Mouse (Mus musculus) spleen, adult 2 months (tissue): Measurements from ENCODE around the gene Ncoa4. TPM values are rescaled to one million over a fixed set of nuclear protein-coding genes. Genes with fewer than 3 reads are reported as not detected.
"Not testable (repeated sequence)": the region's sequence is repeated elsewhere in the genome, so short reads cannot be mapped to it uniquely, and the experiment has no call there.

Experiments used
- DNase-seq, 2 experiments: peaks; one replicate each; pipeline versions ENCODE4 v3.0.0 to v3.0.0-alpha.2; 2012 to 2021; ENCODE audit warnings: low spot score in 2 of 2, low read depth in 1 of 2
- H3K27ac ChIP-seq: fragments of 200-500 bp; 2 replicates; pipeline ENCODE4 v1.5.1; 2012; ENCODE audit warnings: low read length, inconsistent platforms; ENCODE audit not compliant: insufficient read depth
- H3K27me3 ChIP-seq: fragments of 200-500 bp; 2 replicates; pipeline ENCODE4 v1.6.1; 2012; ENCODE audit warnings: mild to moderate bottlenecking, moderate library complexity, low read length, inconsistent platforms; ENCODE audit not compliant: control insufficient read depth, insufficient read depth
- H3K36me3 ChIP-seq: fragments of 200-500 bp; 2 replicates; pipeline ENCODE4 v1.6.1; 2012; ENCODE audit warnings: mild to moderate bottlenecking, low read length, inconsistent platforms; ENCODE audit not compliant: control insufficient read depth, insufficient read depth
- H3K4me1 ChIP-seq: fragments of 200-500 bp; 2 replicates; pipeline ENCODE4 v1.6.1; 2011; ENCODE audit warnings: inconsistent platforms; ENCODE audit not compliant: control insufficient read depth, insufficient read depth, insufficient read length
- H3K4me3 ChIP-seq: fragments of 200-500 bp; 2 replicates; pipeline ENCODE4 v1.5.1; 2011; ENCODE audit warnings: mild to moderate bottlenecking, inconsistent platforms; ENCODE audit not compliant: insufficient read depth, insufficient read length; ENCODE audit errors: extremely low read depth
- CTCF ChIP-seq: fragments of 200-500 bp; IDR thresholded peaks from 2 replicates; pipeline ENCODE4 v1.5.1; 2011; ENCODE audit warnings: mild to moderate bottlenecking, inconsistent platforms; ENCODE audit not compliant: insufficient read depth, insufficient read length, insufficient replicate concordance; ENCODE audit errors: extremely low read depth
- POLR2A ChIP-seq: fragments of 200-500 bp; IDR thresholded peaks from 2 replicates; pipeline ENCODE4 v1.6.1; 2011; ENCODE audit warnings: low read depth, low read length, inconsistent platforms
- WGBS: fragments of 180-500 bp; shearing (Covaris S2); methylation state at CpG from one replicate; pipeline ENCODE4 v1.1.7; 2018; 5-methylcytosine and 5-hydroxymethylcytosine counted together
- polyA plus RNA-seq: library from polyadenylated mRNA; depleted of rRNA; stranded (reverse); fragments of >200 nt; gene quantifications from 2 replicates; pipeline ENCODE4 v1.2.3, GENCODE M21; 2012

Gene Ncoa4
- polyA plus RNA-seq, 1 experiment = 45.2 TPM

DNA sequence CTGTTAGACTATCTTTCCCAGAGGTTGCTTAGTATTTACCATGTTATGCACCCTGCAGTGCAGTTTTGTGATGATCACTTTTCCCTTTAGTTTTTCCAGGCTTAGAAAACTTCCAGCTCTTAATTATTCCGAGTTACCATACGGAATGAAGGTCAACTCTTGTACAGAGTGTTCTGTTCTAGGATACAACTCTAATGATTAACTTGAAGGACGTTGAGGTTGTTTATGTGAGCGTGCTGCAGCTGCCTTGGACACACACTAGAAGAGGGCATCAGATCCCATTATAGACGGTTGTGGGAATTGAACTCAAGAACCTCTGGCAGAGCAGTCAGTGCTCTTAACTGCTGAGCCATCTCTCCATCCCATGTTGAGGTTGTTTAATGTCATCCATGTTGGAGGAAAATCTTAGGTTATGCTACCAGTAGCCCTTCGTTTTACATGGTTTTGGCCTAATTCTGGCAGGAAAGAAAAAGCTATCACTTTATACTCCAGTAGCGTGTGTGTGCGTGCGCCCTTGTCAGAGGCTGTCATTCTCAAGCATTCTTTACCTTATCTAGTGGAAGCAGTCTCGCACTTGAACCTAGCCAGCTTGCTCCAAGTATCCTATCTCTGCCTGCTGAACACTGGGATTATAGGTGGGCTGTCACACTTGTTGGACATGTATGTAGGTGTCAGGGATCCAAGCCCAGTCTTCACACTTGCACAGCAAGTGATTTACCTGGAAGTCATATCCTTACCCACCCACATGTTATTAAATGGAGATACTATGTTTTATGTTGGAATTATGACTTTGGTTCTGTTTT is 19.9 kb downstream of the Ncoa4 start:
- no peak overlapping the region for H3K4me3 ChIP-seq
- no peaks in the 10 kb centered on the region for H3K27me3 ChIP-seq
- H3K4me1 ChIP-seq = no peaks in the 10 kb centered on the region
- H3K27ac ChIP-seq = no peak overlapping the region
- WGBS = 89% methylated on average over 10 of the region's 10 CpGs
- no peak for DNase-seq
- no peak for TF ChIP-seq POLR2A
- no peak for TF ChIP-seq CTCF
- H3K36me3 ChIP-seq = peaks cover 30% of the 10 kb centered on the region

DNA sequence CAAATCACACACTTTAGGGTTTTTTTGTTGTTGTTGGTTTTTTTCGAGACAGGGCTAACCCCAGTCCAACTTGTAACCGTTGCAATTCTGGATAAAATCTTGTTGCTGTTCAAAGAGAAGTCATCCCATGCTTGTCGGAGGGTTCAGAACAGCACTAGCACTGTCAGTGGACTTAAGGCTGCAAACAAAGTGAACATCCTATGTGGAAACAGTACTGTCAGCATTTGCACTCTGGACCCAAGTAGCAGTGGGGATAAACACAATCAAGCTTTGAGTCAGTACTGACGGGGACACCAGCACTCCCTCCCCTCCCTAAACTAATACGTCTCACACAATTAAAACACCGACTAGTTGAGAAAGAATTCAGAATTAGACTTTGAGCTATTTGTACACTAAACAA is 21.2 kb downstream of the Ncoa4 start:
- Histone ChIP-seq H3K36me3 (peaks cover 28% of the 10 kb centered on the region), H3K4me3 (no peak overlapping the region), H3K27me3 (no peaks in the 10 kb centered on the region), H3K27ac (no peak overlapping the region), H3K4me1 (no peaks in the 10 kb centered on the region)
- TF ChIP-seq POLR2A (no peak), CTCF (no peak)
- WGBS = 89% methylated on average over 6 of the region's 6 CpGs
- no peak for DNase-seq

DNA sequence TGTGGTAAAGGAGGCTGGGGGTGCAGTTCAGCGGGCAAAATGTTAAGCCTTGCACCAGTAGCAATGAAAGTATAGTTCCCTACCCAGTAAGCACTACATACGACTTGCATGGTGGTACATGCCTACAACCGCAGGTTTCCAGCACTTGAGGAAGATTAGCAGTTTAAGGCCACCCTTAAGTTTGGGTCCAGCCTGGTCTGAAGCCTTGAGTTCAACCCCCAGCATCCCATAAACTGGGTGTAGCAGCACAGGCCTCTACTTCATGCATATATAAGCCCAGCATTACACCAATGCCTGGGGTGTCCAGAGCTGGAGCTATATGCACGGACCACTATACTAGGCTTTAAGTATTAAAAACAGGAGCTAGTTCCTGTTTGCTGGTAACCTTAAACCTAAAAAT is 24.2 kb downstream of the Ncoa4 start:
- H3K4me1 ChIP-seq = no peaks in the 10 kb centered on the region
- H3K36me3 ChIP-seq = peaks cover 40% of the 10 kb centered on the region
- WGBS = 93% methylated on average over 4 of the region's 4 CpGs
- TF ChIP-seq POLR2A = no peak
- no peak for TF ChIP-seq CTCF
- no peak overlapping the region for H3K27ac ChIP-seq
- DNase-seq = no peak
- no peak overlapping the region for H3K4me3 ChIP-seq
- no peaks in the 10 kb centered on the region for H3K27me3 ChIP-seq

DNA sequence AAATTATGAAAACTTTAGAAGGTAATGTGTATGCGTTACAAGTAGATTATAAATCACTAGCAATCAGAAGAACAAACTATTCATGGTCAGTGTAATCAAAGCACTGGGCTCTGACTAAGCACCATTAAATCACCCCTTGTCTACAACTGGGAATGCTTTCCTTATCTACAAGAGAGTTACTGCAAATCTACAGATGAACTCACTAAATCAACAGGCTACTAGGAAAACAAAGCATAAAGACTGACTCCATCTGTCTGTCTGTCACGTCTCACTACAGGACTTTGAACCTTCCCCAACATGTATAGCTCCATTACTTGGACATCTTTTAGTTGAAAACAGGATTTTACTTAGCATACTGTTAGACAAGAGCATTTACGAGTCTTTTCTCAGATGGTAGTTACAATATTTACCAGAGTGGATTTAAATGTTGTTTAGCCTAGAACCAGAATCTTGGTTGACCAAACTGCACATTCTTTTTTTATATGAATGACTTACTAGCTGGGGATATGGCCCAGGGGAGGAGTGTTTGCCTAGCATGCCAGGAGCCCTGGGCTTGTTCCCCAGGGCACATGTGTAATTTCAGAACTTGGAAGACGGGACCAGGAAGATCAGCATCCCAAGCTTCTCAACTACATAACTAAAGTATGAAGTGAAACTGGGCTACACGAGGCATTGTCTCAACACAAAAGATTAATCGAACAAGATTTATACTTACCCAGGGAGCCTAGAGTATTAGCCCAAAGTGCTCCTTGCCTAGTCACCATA is 31.1 kb downstream of the Ncoa4 start:
- Histone ChIP-seq H3K27ac (no peak overlapping the region), H3K4me3 (no peak overlapping the region), H3K36me3 (peaks cover 33% of the 10 kb centered on the region), H3K4me1 (no peaks in the 10 kb centered on the region), H3K27me3 (no peaks in the 10 kb centered on the region)
- WGBS = 92% methylated on average over 6 of the region's 6 CpGs
- no peak for TF ChIP-seq CTCF
- no peak for TF ChIP-seq POLR2A
- DNase-seq = no peak

DNA sequence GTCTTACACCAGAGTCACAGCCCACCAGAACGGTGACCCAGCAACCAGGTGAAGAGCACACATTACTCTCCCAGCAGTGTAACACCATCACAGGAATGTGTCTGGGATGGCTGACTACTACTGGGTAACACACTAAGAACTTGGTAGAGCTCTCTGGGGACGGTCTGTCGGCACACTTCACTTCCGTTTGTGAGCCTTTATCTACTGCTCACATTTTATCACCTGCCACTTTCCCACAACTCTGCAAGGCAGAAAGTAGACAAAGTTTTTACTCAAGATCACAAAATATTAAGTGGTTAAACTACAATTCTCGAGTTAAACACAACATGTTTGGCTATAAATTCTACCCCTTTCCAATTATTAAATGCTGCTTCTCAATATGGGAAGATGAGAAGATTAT is 32.3 kb downstream of the Ncoa4 start:
- TF ChIP-seq CTCF = no peak
- TF ChIP-seq POLR2A = no peak
- Histone ChIP-seq H3K4me3 (no peak overlapping the region), H3K27ac (no peak overlapping the region), H3K4me1 (no peaks in the 10 kb centered on the region), H3K36me3 (peaks cover 31% of the 10 kb centered on the region), H3K27me3 (no peaks in the 10 kb centered on the region)
- WGBS = 80% methylated on average over 5 of the region's 5 CpGs
- DNase-seq = no peak

DNA sequence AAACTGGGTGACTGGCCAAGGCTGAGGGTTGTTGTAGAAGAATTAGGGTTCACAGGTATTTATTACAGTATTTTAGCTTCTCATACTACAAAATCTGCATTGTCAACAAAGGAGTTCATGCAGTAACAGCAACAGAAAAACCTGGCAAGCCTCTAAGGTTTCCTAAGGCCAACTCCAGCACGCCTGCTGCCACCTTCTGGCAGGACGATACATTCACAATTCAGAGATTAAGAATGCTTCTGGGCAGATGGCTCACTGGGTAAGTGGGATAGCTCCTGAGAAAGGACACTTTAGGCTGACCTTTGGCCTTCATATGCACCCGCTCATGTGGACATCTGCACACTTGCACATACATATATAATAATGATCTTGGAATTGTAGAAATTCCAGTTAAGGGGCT is 32.8 kb downstream of the Ncoa4 start:
- TF ChIP-seq CTCF (peak; percentile 70; the same call in 1 of the 2 replicates), POLR2A (no peak)
- peak in 1 of 2 experiments; percentile 41 for DNase-seq
- H3K4me1 ChIP-seq = no peaks in the 10 kb centered on the region
- no peak overlapping the region for H3K4me3 ChIP-seq
- WGBS = 43% methylated on average over 3 of the region's 3 CpGs
- no peak overlapping the region for H3K27ac ChIP-seq
- no peaks in the 10 kb centered on the region for H3K27me3 ChIP-seq
- H3K36me3 ChIP-seq = peaks cover 28% of the 10 kb centered on the region

DNA sequence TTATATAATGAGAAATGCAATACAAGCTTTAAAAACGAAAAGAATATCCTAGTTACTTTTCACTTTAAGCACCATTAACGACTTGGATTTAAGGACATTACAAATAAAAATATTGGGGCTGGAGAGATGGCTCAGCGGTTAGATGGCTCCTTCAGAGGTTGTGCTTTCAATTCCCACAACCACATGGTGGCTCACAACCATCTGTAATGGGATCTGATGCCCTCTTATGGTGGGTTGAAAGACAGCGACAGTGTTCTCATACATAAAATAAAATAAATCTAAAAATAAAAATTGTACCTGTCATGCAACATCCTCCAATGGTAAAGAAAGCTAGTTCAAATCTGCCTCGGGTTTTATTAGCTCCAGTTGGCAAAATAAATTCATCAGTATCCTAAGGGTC is 33.9 kb downstream of the Ncoa4 start:
- not testable (repeated sequence) for H3K4me3 ChIP-seq, DNase-seq, H3K27me3 ChIP-seq, H3K27ac ChIP-seq, H3K4me1 ChIP-seq
- H3K36me3 ChIP-seq = peaks cover 24% of the 10 kb centered on the region
- WGBS = 61% methylated on average over 5 of the region's 5 CpGs
